Mouse (Mus musculus) intestine, embryonic 14.5 days (tissue): ENCODE data around the gene Wbp4. TPM values are rescaled to one million over a fixed set of nuclear protein-coding genes. Genes with fewer than 3 reads are reported as not detected.
A peak's percentile ranks its signal among the peaks of the same experiment; 100 is the strongest.
"Not testable (repeated sequence)": the region's sequence is repeated elsewhere in the genome, so short reads cannot be mapped to it uniquely, and the experiment has no call there.

Experiments
- ATAC-seq: fragments of 200-750 bp; cut with Nextera tagmentation; replicated peaks from 2 replicates; pipeline ENCODE4 v1.8.0; 2017; ENCODE audit warnings: low read depth, moderate number of reproducible peaks, moderate TSS enrichment, moderate library complexity; ENCODE audit not compliant: low FRiP score, low TSS enrichment
- DNase-seq: peaks from one replicate; pipeline ENCODE4 v3.0.0-alpha.2; 2018; ENCODE audit warnings: low spot score
- H3K27ac ChIP-seq: fragments of 300-500 bp; sonication (generic); 2 replicates; pipeline ENCODE4 v1.5.1; 2014; ENCODE audit warnings: low read depth, mild to moderate bottlenecking, control low read depth
- H3K27me3 ChIP-seq: fragments of 300-500 bp; sonication (generic); replicated peaks from 2 replicates; pipeline ENCODE4 v1.6.1; 2014; ENCODE audit warnings: low read length, control low read depth; ENCODE audit not compliant: control insufficient read depth, insufficient read depth
- H3K36me3 ChIP-seq: fragments of 300-500 bp; sonication (generic); 2 replicates; pipeline ENCODE4 v1.6.1; 2014; ENCODE audit warnings: low read length, control low read depth; ENCODE audit not compliant: control insufficient read depth, insufficient read depth
- H3K4me1 ChIP-seq: fragments of 300-500 bp; sonication (generic); replicated peaks from 2 replicates; pipeline ENCODE4 v1.6.1; 2014; ENCODE audit warnings: low read length, control low read depth, mixed read lengths; ENCODE audit not compliant: control insufficient read depth, insufficient read depth
- H3K4me2 ChIP-seq: fragments of 300-500 bp; sonication (generic); 2 replicates; pipeline ENCODE4 v1.6.1; 2014; ENCODE audit warnings: low read length
- H3K4me3 ChIP-seq: fragments of 300-500 bp; sonication (generic); 2 replicates; pipeline ENCODE4 v1.5.1; 2014; ENCODE audit warnings: low read depth, low read length, control low read depth, mixed read lengths
- H3K9ac ChIP-seq: fragments of 300-500 bp; sonication (generic); 2 replicates; pipeline ENCODE4 v1.6.1; 2014; ENCODE audit warnings: mild to moderate bottlenecking, low read length
- H3K9me3 ChIP-seq: fragments of 300-500 bp; sonication (generic); 2 replicates; pipeline ENCODE4 v1.6.1; 2016; ENCODE audit warnings: low read length, control low read depth; ENCODE audit not compliant: control insufficient read depth
- WGBS: fragments of 180-500 bp; shearing (Covaris S2); extraction: QIAGEN DNeasy Blood & Tissue Kit; methylation state at CpG from one replicate; pipeline ENCODE4 v1.1.7; 2014; 5-methylcytosine and 5-hydroxymethylcytosine counted together
- polyA plus RNA-seq: library from polyadenylated mRNA; unstranded; fragments of >200 nt; fragmentation: Nextera tagmentation; extraction: Ambion mirVana; gene quantifications from 2 replicates; pipeline ENCODE4 v1.2.1, GENCODE M21; 2014

Wbp4 gene
- polyA plus RNA-seq = 39.5 and 42.9 TPM in 2 replicates

DNA sequence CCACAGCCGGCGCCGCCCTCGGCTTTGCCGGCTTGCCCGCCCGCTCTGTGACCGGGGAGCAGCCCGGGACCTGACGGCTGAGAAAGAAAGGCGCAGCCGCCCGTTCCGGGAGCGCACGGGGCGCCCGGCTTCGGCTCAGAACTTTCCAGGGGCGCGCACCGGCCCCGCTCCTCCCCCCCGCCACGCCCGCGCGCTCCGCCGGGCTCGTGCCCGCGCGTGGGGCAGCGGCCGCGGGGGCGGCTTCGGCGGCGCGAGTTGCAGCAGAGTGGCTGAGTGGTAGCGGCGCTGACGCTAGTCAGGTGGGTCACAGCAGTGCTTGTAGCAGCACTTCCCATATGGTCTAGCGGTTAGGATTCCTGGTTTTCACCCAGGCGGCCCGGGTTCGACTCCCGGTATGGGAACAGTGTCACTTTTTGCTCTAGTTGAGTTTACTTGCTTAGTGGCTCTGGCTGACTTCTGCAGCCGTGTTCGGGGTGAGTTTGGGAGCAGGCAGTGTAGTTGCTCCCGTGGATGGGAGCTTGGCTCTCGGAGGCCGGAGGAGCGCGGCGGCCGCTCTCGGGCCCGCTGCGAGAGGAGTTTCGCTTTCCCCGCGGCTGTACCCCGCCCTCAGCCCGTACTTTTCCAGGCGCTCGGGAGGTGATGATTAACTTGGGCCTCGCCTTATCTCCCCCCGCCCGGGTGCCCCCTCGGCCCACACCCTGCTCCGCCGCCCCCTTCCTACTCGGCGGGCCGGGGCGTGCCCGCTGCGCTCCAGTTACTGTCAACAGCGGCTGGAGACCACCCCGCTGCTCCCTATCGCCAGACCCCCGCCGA is at the start of gene Wbp4:
TSS of gene Wbp4 (minus strand) at position 182 of the 813 bp plus-strand sequence.
- Histone ChIP-seq H3K4me1 (peaks cover 27% of the 10 kb centered on the region), H3K36me3 (peaks cover 9% of the 10 kb centered on the region), H3K4me2 (peak within 1 kb of the TSS; percentile 90), H3K9me3 (no peaks in the 10 kb centered on the region), H3K27me3 (no peaks in the 10 kb centered on the region), H3K27ac (peak within 1 kb of the TSS; percentile 100), H3K9ac (peak within 1 kb of the TSS; percentile 99), H3K4me3 (peak within 1 kb of the TSS; percentile 98)
- DNase-seq (peak; percentile 100), ATAC-seq (peak; percentile 88)
- under 1% methylated on average over 86 of the region's 86 CpGs for WGBS

DNA sequence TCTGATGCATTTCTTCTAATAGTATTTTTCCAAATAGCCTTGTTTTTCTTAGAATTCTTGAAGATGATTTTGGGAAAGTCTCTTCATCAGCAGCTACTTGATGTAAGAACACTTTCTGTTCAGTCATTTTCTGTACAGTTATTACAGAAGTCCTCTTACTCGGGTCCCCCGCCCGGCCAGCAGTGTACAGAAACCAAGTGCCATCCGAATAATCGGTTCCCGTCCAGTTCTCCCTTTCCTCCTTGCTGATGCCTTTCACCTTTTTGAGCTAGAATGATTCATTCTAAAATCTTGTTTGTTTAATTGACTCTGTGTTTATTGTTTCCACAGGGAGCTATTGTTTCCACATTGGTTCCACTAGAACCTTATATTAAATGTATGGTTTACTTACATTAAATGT is 49.4 kb upstream of the Wbp4 start:
- DNase-seq (no peak), ATAC-seq (no peak)
- H3K27me3 ChIP-seq = no peaks in the 10 kb centered on the region
- H3K4me1 ChIP-seq = 0 out of 2 replicates have a peak, but pooled peaks cover 3% of the 10 kb centered on the region
- no peak overlapping the region for H3K4me3 ChIP-seq
- 95% methylated on average over 6 of the region's 6 CpGs for WGBS
- H3K9me3 ChIP-seq = no peaks in the 10 kb centered on the region
- H3K27ac ChIP-seq = no peak overlapping the region
- no peak overlapping the region for H3K4me2 ChIP-seq
- H3K36me3 ChIP-seq = no peaks in the 10 kb centered on the region
- H3K9ac ChIP-seq = no peak overlapping the region

DNA sequence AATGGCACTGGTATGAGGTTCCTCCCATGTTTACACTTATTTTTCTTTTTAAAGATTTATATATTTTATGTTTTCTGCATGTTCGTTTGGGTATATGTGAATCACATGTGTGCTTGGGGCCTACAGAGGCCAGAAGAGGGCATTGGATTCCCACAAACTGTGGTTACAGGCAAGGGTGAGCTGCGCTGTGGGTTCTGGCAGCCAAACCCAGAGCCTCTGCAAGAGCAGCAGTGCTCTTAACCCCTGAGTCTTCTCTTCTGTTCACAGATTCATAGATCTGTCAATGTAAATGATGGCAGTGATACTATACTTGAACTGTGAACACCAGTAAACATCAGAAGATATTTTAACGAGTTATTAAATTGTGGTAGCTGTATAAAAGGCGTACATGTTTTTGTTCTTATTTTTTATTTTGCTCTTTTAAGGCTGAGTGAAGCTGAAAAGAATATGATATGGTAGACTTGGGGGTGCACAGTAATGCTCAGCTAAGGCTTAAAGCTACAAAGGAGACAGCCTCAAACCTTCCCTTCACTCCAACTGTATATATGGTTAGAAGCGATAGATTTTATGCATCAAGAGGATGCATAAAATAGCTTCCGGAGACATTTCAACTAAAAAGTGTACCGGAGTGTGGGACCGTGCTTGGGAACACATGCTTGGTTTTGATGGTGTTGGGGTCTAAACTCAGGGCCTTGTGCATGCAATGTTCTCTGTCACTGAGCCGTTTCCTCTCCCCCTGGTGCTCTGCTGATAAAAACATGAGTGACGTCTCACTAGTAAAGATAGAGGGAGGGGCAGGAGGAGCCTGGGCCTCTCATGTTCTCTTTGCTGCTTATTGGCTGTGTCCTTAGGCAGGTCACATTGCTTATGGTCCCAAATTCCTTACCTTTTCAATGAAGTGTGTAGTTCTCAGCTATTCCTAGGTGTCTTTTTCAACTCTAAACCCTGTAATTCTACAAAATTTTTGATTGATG is 48.5 kb upstream of the Wbp4 start:
- no peaks in the 10 kb centered on the region for H3K9me3 ChIP-seq
- H3K27me3 ChIP-seq = no peaks in the 10 kb centered on the region
- DNase-seq (no peak), ATAC-seq (no peak)
- H3K4me3 ChIP-seq = no peak overlapping the region
- 0 out of 2 replicates have a peak, but pooled peaks cover 3% of the 10 kb centered on the region for H3K4me1 ChIP-seq
- no peak overlapping the region for H3K4me2 ChIP-seq
- H3K27ac ChIP-seq = no peak overlapping the region
- no peaks in the 10 kb centered on the region for H3K36me3 ChIP-seq
- 78% methylated on average over 10 of the region's 10 CpGs for WGBS
- no peak overlapping the region for H3K9ac ChIP-seq

GRCm38 (mm10) chr14:79527704-79528103 is 46.4 kb upstream of the Wbp4 start:
- Histone ChIP-seq H3K27ac (no peak overlapping the region), H3K9ac (no peak overlapping the region), H3K36me3 (no peaks in the 10 kb centered on the region), H3K9me3 (no peaks in the 10 kb centered on the region), H3K4me2 (0 out of 2 replicates have a peak overlapping the region, but pooled peaks have one; percentile 12), H3K4me1 (0 out of 2 replicates have a peak, but pooled peaks cover 3% of the 10 kb centered on the region), H3K4me3 (no peak overlapping the region), H3K27me3 (no peaks in the 10 kb centered on the region)
- DNase-seq (no peak), ATAC-seq (peak; percentile 96)
- 38% methylated on average over 6 of the region's 6 CpGs for WGBS

DNA sequence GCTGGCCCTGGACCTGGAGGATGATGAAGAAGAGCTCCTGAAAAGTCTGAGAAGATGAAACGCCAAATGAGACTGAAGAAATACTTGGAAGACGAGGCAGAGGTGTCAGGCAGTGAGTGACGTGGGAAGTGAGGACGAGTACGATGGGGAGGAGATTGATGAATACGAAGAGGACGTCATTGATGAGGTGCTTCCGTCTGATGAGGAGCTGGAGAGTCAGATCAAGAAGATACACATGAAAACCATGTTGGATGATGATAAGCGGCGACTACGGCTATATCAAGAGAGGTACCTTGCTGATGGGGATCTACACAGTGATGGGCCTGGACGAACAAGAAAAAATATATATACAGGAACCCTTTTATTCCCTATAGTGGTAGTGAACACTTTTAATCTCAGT is 44.8 kb upstream of the Wbp4 start:
- 88% methylated on average over 12 of the region's 12 CpGs for WGBS
- not testable (repeated sequence) for H3K4me1 ChIP-seq, H3K4me2 ChIP-seq, H3K27ac ChIP-seq, H3K27me3 ChIP-seq, DNase-seq, ATAC-seq, H3K36me3 ChIP-seq, H3K9ac ChIP-seq, H3K9me3 ChIP-seq, H3K4me3 ChIP-seq

GRCm38 (mm10) chr14:79522387-79522786 is 41.1 kb upstream of the Wbp4 start:
- WGBS = 85% methylated on average over 9 of the region's 9 CpGs
- no peak overlapping the region for H3K9ac ChIP-seq
- H3K27me3 ChIP-seq = no peaks in the 10 kb centered on the region
- DNase-seq = no peak
- no peak overlapping the region for H3K27ac ChIP-seq
- 0 out of 2 replicates have a peak, but pooled peaks cover 8% of the 10 kb centered on the region for H3K4me1 ChIP-seq
- no peaks in the 10 kb centered on the region for H3K9me3 ChIP-seq
- no peak for ATAC-seq
- H3K36me3 ChIP-seq = no peaks in the 10 kb centered on the region
- H3K4me2 ChIP-seq = no peak overlapping the region
- no peak overlapping the region for H3K4me3 ChIP-seq

DNA sequence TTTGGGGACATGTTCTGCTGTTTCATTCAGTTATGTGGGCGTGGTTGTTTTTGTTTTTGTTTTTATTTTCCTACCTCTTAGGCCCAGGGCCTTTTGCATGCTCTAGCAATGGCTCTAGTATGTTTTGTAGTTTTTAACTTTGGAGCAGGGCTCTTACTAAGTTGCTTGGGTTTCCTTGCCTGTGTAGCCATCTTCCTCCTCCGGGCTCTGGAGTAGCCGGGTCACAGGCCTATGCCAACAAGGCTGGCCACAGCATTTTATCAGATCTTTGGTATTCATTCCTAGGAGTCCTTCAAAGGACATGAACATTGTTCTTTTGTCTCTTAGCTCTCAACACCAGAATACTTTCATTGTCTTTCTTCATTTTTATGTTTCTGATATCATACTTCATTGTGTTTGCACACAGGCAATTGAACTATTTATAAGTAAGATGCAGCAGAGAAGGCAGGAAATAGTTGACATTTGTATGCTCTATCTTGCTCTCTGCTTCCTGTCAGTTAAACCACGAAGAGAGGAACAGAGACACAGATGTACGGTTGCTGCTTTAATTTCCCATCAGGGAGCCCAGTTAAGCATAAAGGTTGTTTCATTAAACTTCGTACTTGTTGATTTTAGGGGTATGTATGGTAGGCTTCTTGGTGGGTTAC is 40.3 kb upstream of the Wbp4 start:
- H3K27ac ChIP-seq = peak overlapping the region; percentile 16; the same call in 1 of the 2 replicates
- H3K36me3 ChIP-seq = no peaks in the 10 kb centered on the region
- H3K4me1 ChIP-seq = 0 out of 2 replicates have a peak, but pooled peaks cover 5% of the 10 kb centered on the region
- H3K4me3 ChIP-seq = no peak overlapping the region
- H3K9ac ChIP-seq = no peak overlapping the region
- H3K27me3 ChIP-seq = no peaks in the 10 kb centered on the region
- 62% methylated on average over 6 of the region's 6 CpGs for WGBS
- H3K4me2 ChIP-seq = no peak overlapping the region
- H3K9me3 ChIP-seq = no peaks in the 10 kb centered on the region
- ATAC-seq (no peak), DNase-seq (no peak)

- Histone ChIP-seq H3K27me3 (no peaks in the 10 kb centered on the region), H3K9me3 (no peaks in the 10 kb centered on the region), H3K36me3 (no peaks in the 10 kb centered on the region), H3K4me3 (no peak overlapping the region), H3K27ac (0 out of 2 replicates have a peak overlapping the region, but pooled peaks have one; percentile 16), H3K9ac (no peak overlapping the region), H3K4me1 (0 out of 2 replicates have a peak, but pooled peaks cover 5% of the 10 kb centered on the region), H3K4me2 (no peak overlapping the region)
- DNase-seq (no peak), ATAC-seq (no peak)
- 96% methylated on average over 1 of the region's 1 CpGs for WGBS
Observed at GRCm38 (mm10) chr14:79521056-79521455, 39.7 kb upstream of the Wbp4 start.
